Mouse (Mus musculus): ENCODE measurements at regions not wholly inside any gene's neighbourhood (a gene's known extent, or its start where the extent isn't known, plus 50 kb on each side); places are given as distances from the start of the nearest gene placed in this dataset.

DNA sequence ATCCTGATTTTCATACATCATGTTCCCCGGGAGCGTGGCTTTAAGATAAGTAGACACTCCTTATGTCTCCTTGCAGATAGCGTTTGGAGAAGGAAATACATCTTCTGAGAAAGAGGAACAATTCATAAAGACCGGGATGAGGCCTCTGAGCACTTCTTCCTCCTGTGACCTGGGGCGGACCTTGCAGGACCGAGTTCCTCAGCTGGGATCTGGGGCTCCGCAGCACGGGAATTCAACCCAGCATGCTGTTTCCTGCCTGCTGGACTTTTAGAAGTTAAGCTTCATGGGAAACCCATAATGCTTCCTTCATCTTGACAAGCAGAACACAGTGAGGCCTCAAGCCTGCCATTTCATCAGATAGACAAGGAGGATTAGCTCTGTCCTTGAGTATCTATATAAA lies 491.4 kb downstream of the Fam19a5 start:
- no peak for DNase-seq (ENCODE audit: low spot score)

DNA sequence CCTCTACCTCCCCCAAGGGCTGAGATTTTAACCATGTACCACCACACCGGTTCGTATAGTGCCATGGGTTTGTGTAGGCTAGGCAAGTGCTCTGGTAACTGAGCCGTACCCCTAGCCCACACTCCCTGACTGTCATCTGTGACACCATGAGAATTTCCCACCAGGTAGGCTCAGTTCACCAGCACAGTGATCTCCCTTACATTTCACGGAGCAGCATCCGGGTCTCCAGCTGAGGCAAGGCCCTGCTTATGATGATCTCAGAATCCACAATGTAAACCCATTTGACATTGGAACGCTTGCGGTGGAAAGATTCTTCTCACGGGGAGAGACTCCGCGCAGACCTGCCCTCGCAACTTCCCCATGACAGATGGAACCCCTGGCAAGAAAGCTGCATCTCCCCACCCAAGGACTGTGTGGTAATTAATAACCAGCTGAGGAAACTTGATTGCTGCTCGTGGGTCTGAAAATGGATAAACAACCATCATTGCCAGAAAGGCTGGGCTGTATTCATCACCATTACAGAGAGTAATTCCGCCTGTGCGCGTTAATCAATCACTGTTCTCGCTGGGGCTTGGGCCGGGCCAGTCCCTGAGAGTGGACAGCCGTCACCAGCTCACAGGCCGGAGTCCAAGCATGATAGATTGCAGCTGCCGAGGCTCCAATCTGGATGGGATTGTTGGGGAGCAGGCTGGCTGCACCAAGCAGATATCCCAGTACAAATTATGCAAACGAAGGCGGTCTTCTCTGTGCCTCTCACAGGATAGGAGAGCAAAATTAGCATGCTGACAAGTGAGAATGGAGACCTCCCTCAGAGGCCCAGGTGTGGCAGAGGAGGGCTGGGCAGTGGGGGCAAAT lies 492.3 kb downstream of the Fam19a5 start:
- no peak for DNase-seq (ENCODE audit: low spot score)

DNA sequence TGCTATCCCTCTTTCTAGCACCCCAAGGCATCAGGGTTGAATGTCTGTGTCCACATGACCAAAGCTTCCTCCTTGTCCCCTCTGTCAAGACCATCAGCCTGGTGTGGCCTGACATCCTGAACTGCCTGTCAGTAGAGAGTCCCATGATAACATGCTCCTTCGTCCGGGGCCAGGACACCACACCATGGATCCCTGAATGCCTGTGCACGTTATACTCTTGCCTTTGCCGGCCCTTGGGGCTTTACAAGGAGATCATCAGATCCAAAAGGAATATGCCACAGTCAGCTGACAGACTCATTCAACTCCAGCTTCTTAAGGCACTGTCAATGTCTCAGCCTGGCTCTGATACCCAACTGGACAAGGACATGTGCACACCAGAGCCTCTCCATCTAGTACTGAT lies 493.5 kb downstream of the Fam19a5 start:
- no peak for DNase-seq (ENCODE audit: low spot score)

DNA sequence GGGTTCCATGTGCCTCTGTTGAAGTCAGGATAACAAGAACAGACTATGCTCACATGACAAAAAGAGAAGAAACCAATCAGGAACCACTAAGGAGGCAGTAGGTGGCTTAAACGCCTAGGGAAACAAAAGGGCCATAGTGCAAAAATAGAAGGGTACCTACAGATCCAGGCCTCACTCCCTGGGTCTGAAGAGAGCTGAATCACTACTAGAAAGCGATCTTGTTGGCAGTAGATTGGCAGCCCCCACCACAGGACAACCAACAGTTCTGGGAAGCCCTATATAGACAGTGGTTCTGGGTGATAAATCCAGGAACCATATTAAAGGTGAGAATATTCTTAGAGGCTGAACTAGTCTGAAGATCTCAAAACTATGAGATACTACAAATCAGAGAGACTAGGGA lies 498.7 kb downstream of the Fam19a5 start:
- no peak for DNase-seq (ENCODE audit: low spot score)

DNA sequence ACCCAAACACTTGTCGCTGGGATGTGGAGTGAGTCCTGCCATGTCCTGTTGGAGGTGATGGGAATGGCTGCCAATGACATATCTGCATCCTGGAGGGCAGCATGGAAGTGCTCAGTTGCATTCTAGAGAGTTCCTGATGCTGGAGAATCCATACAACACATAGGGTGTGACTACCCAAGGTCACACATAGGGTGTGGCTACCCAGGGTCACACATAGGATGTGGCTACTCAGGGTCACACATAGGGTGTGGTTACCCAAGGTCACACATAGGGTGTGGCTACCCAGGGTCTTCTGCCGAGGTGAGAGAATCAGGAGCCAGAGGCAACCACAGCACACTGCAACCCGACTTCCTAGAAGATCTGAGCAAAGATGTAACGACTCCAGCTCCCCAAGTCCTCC lies 514.0 kb downstream of the Fam19a5 start:
- DNase-seq (ENCODE audit: low spot score): no peak

DNA sequence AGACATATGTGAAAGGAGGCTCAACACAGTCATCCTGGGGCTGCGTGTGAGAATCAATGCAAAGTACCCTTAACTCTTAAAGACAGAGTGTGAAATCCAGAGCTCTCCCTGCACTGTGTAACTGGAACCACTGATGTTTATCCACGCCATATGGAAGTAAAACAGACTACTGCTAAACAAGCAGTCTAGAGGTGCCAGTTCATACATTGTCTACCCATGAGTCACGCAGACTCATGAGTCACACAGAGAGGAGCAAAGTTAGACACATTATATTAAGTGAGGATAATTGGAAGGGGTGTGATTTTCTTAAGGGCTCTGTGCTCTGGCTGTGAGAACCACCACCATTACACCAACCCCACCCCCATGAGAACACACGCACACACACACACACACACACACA lies 516.8 kb downstream of the Fam19a5 start:
- DNase-seq (ENCODE audit: low spot score): no peak

DNA sequence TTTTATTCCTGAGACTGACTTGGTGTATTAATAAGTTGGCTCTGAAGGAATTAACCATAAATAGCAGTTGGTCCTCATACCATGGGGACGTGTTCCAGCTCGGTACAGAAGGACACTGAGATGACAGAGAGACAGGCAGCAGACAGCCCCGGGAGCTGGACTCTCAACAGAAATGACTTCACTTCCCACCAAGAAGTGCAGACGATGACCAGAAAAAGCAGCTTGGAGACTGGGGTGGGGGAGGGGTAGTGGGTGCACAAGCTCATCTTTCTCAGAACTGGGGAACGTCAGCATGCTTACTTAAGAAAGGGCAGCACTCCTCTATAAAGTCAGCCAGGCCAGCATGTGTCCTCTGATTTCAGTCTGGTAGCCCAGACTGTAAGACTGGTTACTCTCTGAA lies 518.9 kb downstream of the Fam19a5 start:
- no peak for DNase-seq (ENCODE audit: low spot score)

DNA sequence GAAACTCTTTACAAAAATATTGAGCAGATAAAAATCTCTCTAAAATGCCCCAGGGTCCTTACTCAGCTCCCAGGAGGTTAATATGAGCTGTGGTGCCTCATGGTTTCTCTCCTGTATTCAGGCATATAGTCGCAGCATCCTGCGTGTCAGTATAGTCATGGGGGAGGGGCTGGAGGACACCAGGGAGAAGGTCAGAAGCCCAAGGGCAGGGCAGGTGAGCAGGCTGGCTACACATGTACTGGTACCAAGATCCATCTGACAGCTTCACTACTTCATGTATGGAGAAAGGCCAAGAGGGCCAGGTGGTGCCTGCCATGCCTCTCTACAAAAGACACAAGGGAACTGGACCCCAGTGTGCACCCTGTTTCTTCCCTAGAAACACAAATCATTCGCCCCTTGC lies 524.4 kb downstream of the Fam19a5 start:
- no peak for DNase-seq (ENCODE audit: low spot score)

DNA sequence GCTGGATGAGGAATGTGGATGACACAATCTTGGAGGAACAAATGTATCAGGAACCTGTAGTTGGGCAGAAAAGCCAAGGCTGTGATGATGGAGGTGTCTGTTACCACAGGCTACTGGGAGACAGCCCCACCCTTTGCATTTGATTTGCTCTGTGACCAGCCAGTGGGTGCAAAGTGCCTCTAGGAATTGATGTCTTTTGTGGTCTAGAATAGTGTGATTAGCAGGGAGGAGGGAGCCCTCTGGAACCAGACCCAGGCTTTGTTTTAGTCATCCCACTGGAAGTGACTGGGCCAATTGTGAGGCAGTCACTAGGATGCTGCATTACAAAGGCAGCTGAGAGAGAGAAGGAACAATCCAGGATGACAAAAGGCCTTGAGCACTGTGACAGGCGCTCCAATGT lies 527.4 kb upstream of the Zdhhc25 start:
- DNase-seq (ENCODE audit: low spot score): no peak

DNA sequence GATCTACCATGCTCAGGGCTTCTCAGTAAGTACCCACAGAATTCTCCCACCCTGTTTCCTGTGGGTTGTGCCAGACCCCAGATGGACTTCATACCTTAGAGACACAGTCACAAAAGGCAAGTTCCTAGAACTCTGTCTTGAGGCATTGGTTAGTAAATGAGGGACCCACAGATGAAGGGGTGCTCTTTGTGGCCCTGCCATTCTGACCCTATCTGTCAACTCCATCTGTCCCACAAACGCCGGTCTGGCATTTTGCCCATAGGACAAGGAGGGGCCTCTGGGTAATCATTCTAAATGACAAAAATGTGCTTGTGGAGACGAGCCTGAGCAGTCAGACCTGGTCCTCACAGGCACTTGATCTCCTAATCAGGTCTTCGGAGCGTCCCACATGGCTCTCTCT lies 516.2 kb upstream of the Zdhhc25 start:
- no peak for DNase-seq (ENCODE audit: low spot score)

DNA sequence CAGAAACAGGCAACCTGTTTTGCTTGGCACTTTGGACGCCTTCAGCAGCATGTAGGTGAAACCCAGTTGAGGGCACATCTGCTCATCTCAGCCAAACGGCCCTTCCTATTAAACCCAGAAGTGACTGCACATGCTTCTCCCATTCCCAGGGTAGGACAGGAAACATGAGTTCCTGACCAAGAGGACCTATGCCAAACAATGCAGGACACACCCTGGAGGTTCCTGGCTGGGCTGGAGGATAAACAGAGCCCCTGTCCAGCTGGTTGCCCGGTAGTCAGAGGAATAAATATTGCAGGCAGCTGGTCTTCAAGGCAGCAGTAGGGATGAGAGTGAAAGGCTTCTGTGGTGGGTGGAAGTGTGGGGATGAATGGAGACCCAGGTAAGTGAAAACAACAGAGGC lies 514.5 kb upstream of the Zdhhc25 start:
- no peak for DNase-seq (ENCODE audit: low spot score)

DNA sequence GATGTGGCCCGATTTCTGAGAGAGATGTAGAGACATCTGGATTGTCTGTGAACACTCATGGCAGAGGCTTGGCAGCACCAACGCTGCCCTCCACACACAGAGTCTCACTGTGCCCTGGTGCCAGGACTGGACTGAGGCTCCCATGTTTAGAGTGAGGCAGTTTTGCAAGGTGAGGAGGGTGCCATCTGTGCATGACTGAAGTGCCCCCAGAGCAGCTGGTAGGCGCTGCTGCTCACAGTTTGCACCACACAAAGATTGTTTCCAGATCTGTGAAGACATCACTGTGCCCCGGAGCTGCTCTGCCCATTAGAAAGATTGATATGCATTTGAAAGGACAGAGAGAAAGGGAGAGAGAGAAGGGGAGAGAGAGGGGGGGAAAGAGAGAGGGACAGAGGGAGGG lies 510.6 kb upstream of the Zdhhc25 start:
- DNase-seq (ENCODE audit: low spot score): no peak

DNA sequence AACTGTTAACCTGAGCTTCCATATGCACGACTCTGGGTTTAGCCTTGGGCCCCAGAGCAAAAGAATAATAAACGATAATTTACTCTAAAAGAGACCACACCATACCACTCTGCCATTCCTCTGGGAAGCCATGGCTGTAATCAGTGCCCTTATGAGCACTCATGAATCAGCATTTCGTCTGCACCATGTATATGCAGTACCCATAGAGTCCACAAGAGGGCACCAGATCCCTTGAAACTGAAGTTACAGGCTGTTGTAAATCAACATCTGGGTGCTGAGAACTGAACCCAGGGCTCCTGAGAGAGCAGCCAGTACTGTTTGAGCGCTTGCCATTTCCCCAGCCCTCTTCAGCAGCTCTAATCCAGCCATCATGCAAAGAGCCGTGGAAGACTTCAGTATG lies 508.7 kb upstream of the Zdhhc25 start:
- DNase-seq (ENCODE audit: low spot score): no peak

DNA sequence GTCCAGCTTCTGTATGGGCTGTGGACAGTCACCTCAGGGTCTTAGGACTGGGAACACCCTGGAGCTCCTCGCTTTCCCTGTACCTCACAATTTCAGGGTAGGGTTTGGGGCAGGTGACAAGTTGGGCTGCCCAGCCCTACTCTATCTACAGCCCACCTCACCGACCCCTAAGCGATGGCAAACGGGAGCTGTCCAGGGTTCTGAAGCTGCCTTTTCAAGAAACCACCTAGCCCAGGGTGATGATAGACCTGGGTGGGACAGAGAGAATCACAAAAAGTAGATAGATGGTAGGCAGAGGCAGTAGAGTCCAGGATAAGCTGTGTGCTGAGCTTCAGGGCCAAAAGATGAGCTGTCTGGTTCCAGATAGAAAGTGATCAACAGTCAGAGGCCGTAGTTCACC lies 479.7 kb upstream of the Zdhhc25 start:
- DNase-seq (ENCODE audit: low spot score): no peak

DNA sequence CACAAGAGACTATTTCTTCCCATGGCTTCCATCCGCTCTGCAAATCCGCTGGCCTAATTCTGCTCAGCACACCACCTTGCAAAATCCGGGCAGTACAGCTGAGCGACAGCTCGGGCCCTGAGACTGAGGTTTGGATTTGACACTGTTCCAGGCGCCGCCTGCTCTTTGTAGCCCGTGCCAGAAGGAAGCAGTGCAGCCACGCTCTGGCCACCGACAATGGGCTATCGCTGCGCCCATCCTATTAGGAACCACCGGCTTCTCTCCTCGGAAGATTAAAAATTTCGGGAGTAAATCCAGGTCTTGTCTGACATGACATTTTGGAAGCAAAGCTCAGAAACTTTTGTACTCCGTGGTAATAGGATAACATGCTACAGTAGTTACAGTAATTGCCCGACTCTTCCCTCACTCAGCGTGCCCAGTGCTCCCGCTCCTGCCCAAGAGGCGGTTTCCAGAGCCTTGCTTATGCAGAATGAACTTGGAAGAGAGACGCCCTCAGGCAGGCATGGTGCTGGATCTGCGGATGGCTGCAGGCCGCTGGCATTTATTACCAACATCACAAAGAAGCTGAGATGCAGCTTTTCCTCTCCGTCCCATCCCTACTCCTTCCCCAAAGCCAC lies 476.1 kb upstream of the Zdhhc25 start:
- no peak for DNase-seq (ENCODE audit: low spot score)

DNA sequence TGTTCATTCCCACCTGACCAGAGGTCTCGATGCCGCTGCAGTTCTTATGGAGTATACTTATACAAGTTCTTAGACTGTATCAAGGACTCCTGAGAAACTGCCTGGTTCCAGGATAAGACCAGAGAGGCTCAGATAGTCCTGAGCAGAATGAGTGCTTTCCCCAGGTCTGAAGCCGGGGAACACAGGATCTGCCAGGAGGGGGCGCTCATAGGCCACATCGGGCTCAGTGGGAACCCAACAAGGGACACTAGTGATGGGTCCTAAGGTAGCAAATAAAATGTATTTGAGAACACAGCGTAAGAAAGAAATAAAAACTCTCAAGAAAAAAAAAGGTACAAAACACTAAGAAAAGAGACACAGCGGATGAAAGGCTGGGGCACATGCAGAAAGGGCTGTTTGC lies 454.0 kb upstream of the Zdhhc25 start:
- peak; percentile 11 for DNase-seq (ENCODE audit: low spot score)

DNA sequence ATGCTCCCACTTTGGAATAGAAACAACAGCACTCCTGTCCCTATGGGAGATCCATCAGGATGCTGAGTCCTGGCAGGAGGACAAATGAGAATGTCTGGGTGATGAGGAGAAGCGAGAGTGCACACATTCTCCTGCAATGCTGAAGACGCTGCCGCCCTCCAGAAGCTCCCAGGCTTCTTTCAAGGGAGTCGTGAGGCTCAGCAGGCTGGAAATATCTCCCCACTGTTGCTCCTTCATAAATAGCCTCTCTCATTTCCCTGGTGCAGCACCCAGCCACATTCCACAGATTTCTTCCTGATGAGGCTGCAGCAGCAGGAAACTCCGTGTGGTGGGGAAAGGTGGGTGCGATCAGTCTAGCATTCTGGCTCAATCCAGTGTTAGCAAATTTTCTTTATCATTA lies 448.9 kb upstream of the Zdhhc25 start:
- DNase-seq (ENCODE audit: low spot score): no peak

DNA sequence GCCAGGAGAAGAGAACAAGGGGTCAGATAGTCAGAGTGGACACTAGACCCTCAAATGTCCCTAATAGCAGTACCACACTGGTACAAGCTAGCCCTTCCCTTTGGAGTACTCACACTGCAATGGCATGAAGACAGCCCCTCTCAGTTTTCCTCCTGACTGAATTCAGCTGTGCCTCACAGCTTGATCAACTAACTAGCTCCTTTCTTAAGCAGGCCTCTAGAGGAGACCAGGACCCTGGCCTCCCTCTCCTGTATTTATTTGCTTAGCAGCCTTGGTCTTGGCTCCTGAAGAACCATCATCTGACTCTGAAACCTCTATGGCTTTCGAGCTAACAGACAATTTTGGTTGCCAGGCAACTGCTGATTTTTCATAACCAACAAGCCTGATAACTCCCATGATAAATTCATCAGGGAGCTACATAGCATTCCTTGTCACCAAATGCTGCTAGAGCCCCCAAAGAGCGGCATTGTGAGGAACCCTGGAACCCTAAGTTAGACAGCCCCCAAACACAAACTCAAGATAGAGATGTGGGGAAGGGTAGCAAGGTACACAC lies 440.4 kb upstream of the Zdhhc25 start:
- no peak for DNase-seq (ENCODE audit: low spot score)

DNA sequence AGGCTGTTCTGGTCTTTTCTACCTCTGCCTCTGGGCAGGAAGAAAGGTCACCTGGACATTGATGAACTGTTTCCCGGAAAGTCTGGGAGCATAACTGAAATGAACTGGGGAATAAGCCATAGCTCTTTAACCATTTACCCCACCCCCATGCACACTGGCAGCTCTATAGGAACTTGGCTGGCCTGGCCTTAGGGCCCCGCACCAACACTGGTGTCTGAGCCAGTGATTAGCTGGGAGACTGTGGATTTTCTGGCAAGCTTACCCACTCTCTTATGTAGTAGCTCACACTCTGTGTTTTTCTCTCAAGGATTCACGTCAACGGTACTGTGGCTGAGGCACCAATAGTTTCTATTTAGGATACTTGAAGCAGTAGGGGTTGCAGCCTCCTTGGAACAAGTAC lies 439.8 kb upstream of the Zdhhc25 start:
- no peak for DNase-seq (ENCODE audit: low spot score)

DNA sequence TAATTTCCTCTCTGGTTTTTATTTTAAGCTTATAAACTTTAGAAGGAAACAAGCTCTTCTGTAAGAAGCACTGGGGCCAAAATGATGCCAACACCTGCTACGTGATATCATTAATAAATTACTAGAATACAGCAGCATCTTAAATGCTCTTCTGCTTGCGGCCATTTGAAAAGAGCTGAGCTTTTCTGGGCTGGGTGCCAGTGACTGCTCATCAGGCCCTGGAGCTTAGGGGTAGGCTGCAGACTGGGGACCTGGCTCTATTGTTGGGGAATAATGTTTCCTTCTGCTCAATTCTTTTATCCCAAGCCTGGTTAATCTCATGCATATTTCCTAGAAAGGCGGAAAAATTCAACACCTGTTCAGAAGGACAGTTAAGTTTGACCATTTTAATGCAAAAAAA lies 436.7 kb upstream of the Zdhhc25 start:
- no peak for DNase-seq (ENCODE audit: low spot score)

DNA sequence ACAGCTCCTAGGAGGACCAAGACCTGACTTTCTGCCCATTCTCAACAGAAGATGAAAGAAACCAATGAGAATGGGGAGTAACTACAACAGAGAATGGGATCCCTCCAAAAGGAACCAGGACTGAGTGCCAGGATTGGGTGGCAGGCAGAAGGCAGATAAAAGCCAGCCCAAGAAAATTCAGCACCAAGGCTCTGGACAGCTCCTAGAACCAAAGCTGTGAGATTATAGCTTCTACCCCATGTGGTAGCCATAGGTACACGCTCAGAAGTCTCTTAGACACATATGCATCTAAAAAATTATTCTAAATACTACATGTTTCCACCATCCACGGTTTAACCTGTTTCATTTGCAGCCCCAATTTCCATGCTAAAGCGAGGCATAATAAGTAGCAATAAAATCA lies 425.8 kb upstream of the Zdhhc25 start:
- DNase-seq (ENCODE audit: low spot score): peak; percentile 6

DNA sequence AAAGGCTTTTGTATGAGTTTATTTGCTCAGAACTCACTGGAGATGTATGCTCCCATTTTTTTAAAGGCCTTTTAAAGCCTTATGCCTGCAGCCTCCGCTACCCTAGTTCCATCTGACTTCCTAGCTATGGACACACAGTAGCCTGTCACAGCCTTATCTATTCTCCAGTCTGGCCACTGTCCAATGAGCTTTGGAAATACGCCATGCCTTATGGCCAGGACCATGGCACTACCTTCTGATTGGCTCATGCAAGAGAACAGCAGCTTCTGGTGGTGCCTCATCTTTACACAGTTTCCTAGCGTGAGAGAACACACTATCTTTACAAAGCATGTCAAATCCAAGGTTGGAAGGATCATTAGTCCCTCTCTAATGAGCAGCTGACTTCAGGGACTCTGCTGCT lies 424.1 kb upstream of the Zdhhc25 start:
- DNase-seq (ENCODE audit: low spot score): no peak

DNA sequence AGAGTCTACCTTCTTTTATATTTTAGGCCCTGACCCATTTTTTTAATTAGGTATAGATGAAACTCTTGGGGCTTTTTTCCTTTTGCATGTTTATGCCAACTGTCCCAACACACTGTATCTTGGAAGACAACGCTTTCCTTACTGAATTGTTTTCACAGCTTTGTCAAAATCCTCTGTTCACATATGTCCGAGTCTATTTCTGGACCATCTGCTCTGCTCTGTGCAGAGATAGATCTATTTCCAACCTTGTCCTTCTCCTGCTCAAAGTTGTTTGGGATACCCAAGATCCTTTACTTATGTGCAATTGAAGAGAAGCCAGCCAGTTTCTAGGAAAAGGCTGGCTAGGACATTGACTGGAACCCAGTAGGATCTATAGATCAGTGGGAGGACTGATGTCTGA lies 403.6 kb upstream of the Zdhhc25 start:
- no peak for DNase-seq (ENCODE audit: low spot score)

DNA sequence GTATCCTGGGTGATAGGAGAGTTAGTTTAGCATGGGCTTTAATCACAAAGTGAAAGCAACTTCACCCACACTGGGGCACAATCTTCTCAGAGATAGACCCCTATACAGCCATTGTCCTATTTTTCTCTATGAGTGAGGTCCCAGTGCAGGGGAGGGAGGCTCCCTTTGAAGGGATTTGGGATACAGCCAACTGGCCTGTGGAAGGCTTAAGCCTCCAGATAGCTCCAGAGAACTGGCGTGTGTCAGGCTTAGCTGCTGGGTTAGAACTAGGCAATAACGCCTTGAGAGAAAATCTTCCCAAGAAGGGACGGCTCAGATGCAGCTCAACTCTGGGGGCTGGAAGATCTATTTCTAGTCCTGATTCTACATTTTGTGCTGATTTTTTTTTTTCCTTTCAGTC lies 397.4 kb upstream of the Zdhhc25 start:
- no peak for DNase-seq (ENCODE audit: low spot score)
